Mouse (Mus musculus) limb, embryonic 10.5 days (tissue): ENCODE results near the gene Ddx60. TPM values are rescaled to one million over a fixed set of nuclear protein-coding genes. Genes with fewer than 3 reads are reported as not detected.

Experiments used
- DNase-seq: peaks from one replicate; pipeline ENCODE4 v3.0.0-alpha.2; 2017; ENCODE audit warnings: low spot score
- H3K27ac ChIP-seq: fragments of 300-500 bp; sonication (generic); 2 replicates; pipeline ENCODE4 v1.5.1; 2016; ENCODE audit warnings: mild to moderate bottlenecking
- H3K27me3 ChIP-seq: fragments of 300-500 bp; sonication (generic); 2 replicates; pipeline ENCODE4 v1.6.1; 2016; ENCODE audit warnings: low read depth, mild to moderate bottlenecking; ENCODE audit not compliant: poor library complexity, severe bottlenecking
- H3K36me3 ChIP-seq: fragments of 300-500 bp; sonication (generic); 2 replicates; pipeline ENCODE4 v1.6.1; 2016; ENCODE audit warnings: mild to moderate bottlenecking, moderate library complexity
- H3K4me1 ChIP-seq: fragments of 300-500 bp; sonication (generic); 2 replicates; pipeline ENCODE4 v1.6.1; 2016
- H3K4me3 ChIP-seq: fragments of 300-500 bp; sonication (generic); 2 replicates; pipeline ENCODE4 v1.5.1; 2016; ENCODE audit warnings: mild to moderate bottlenecking, moderate library complexity
- H3K9me3 ChIP-seq: fragments of 300-500 bp; sonication (generic); replicated peaks from 2 replicates; pipeline ENCODE4 v1.6.1; 2016; ENCODE audit warnings: mild to moderate bottlenecking
- WGBS: fragments of 180-500 bp; shearing (Covaris S2); methylation state at CpG from one replicate; pipeline ENCODE4 v1.1.7; 2016; 5-methylcytosine and 5-hydroxymethylcytosine counted together
- polyA plus RNA-seq: library from polyadenylated mRNA; unstranded; fragments of >200 nt; fragmentation: Nextera tagmentation; extraction: Ambion mirVana; gene quantifications from 2 replicates; pipeline ENCODE4 v1.2.1, GENCODE M21; 2016

Ddx60 gene
- polyA plus RNA-seq = not detected in 2 replicates

GRCm38 (mm10) chr8:61927777-61928494, at the start of gene Ddx60:
TSS of gene Ddx60 (plus strand) at chr8:61928087.
- H3K9me3 ChIP-seq = no peaks in the 10 kb centered on the region
- WGBS = 14% methylated on average over 22 of the region's 22 CpGs
- H3K27ac ChIP-seq = peak within 1 kb of the TSS; percentile 58; the same call in 1 of the 2 replicates
- DNase-seq = peak; percentile 42
- no peaks in the 10 kb centered on the region for H3K36me3 ChIP-seq
- H3K4me1 ChIP-seq = no peaks in the 10 kb centered on the region; the same call in 1 of the 2 replicates
- H3K4me3 ChIP-seq = peak within 1 kb of the TSS; percentile 56
- H3K27me3 ChIP-seq = peaks cover 27% of the 10 kb centered on the region

GRCm38 (mm10) chr8:61894062-61894461, 33.8 kb upstream of the Ddx60 start:
- Histone ChIP-seq H3K27me3 (no peaks in the 10 kb centered on the region), H3K4me3 (no peak overlapping the region), H3K36me3 (no peaks in the 10 kb centered on the region), H3K27ac (no peak overlapping the region), H3K4me1 (no peaks in the 10 kb centered on the region), H3K9me3 (no peaks in the 10 kb centered on the region)
- no peak for DNase-seq
- 67% methylated on average over 2 of the region's 2 CpGs for WGBS

- 96% methylated on average over 1 of the region's 1 CpGs for WGBS
- no peaks in the 10 kb centered on the region for H3K27me3 ChIP-seq
- no peaks in the 10 kb centered on the region for H3K36me3 ChIP-seq
- no peak overlapping the region for H3K27ac ChIP-seq
- no peaks in the 10 kb centered on the region for H3K4me1 ChIP-seq
- H3K9me3 ChIP-seq = no peaks in the 10 kb centered on the region
- no peak overlapping the region for H3K4me3 ChIP-seq
- no peak for DNase-seq
These were observed 31.1 kb upstream of the Ddx60 start for GRCm38 (mm10) chr8:61896742-61897141.

GRCm38 (mm10) chr8:61897402-61897801, 30.5 kb upstream of the Ddx60 start:
- Histone ChIP-seq H3K36me3 (no peaks in the 10 kb centered on the region), H3K9me3 (no peaks in the 10 kb centered on the region), H3K4me1 (no peaks in the 10 kb centered on the region), H3K27ac (no peak overlapping the region), H3K4me3 (no peak overlapping the region), H3K27me3 (no peaks in the 10 kb centered on the region)
- DNase-seq = no peak
- WGBS = 77% methylated on average over 1 of the region's 1 CpGs

GRCm38 (mm10) chr8:61901028-61901717, 26.7 kb upstream of the Ddx60 start:
- no peak overlapping the region for H3K27ac ChIP-seq
- H3K36me3 ChIP-seq = no peaks in the 10 kb centered on the region
- no peak for DNase-seq
- H3K4me1 ChIP-seq = no peaks in the 10 kb centered on the region
- H3K9me3 ChIP-seq = no peaks in the 10 kb centered on the region
- no peaks in the 10 kb centered on the region for H3K27me3 ChIP-seq
- WGBS = 85% methylated on average over 6 of the region's 6 CpGs
- no peak overlapping the region for H3K4me3 ChIP-seq

- H3K4me3 ChIP-seq = no peak within 1 kb of the TSS
- WGBS = 87% methylated on average over 5 of the region's 5 CpGs
- no peaks in the 10 kb centered on the region for H3K36me3 ChIP-seq
- no peaks in the 10 kb centered on the region for H3K9me3 ChIP-seq
- no peak within 1 kb of the TSS for H3K27ac ChIP-seq
- no peaks in the 10 kb centered on the region for H3K27me3 ChIP-seq
- no peaks in the 10 kb centered on the region for H3K4me1 ChIP-seq
- no peak for DNase-seq
These were observed 25.4 kb upstream of the Ddx60 start, which contains the start of gene Palld for GRCm38 (mm10) chr8:61902521-61902920. TSS of gene Palld (minus strand) at chr8:61902690.

GRCm38 (mm10) chr8:61908303-61909215, 19.3 kb upstream of the Ddx60 start:
- Histone ChIP-seq H3K27me3 (no peaks in the 10 kb centered on the region), H3K4me1 (no peaks in the 10 kb centered on the region), H3K27ac (no peak overlapping the region), H3K9me3 (no peaks in the 10 kb centered on the region), H3K4me3 (no peak overlapping the region), H3K36me3 (no peaks in the 10 kb centered on the region)
- WGBS = 80% methylated on average over 13 of the region's 13 CpGs
- no peak for DNase-seq

GRCm38 (mm10) chr8:61909313-61909712, 18.6 kb upstream of the Ddx60 start:
- H3K27me3 ChIP-seq = no peaks in the 10 kb centered on the region
- H3K4me3 ChIP-seq = no peak overlapping the region
- WGBS = 91% methylated on average over 3 of the region's 3 CpGs
- H3K9me3 ChIP-seq = no peaks in the 10 kb centered on the region
- no peak for DNase-seq
- H3K4me1 ChIP-seq = no peaks in the 10 kb centered on the region
- no peak overlapping the region for H3K27ac ChIP-seq
- H3K36me3 ChIP-seq = no peaks in the 10 kb centered on the region

- Histone ChIP-seq H3K4me1 (no peaks in the 10 kb centered on the region), H3K27ac (no peak overlapping the region), H3K4me3 (no peak overlapping the region), H3K36me3 (no peaks in the 10 kb centered on the region), H3K27me3 (no peaks in the 10 kb centered on the region), H3K9me3 (no peaks in the 10 kb centered on the region)
- no peak for DNase-seq
- WGBS = 94% methylated on average over 5 of the region's 5 CpGs
These were observed 15.1 kb upstream of the Ddx60 start for GRCm38 (mm10) chr8:61912817-61913216.

GRCm38 (mm10) chr8:61913957-61914356, 13.9 kb upstream of the Ddx60 start:
- WGBS = 90% methylated on average over 9 of the region's 9 CpGs
- Histone ChIP-seq H3K4me1 (no peaks in the 10 kb centered on the region), H3K27me3 (no peaks in the 10 kb centered on the region), H3K4me3 (no peak overlapping the region), H3K9me3 (no peaks in the 10 kb centered on the region), H3K36me3 (no peaks in the 10 kb centered on the region), H3K27ac (no peak overlapping the region)
- no peak for DNase-seq

- no peaks in the 10 kb centered on the region for H3K9me3 ChIP-seq
- H3K36me3 ChIP-seq = no peaks in the 10 kb centered on the region
- no peaks in the 10 kb centered on the region for H3K27me3 ChIP-seq
- no peak overlapping the region for H3K27ac ChIP-seq
- H3K4me3 ChIP-seq = no peak overlapping the region
- H3K4me1 ChIP-seq = no peaks in the 10 kb centered on the region
- no peak for DNase-seq
- 90% methylated on average over 4 of the region's 4 CpGs for WGBS
These were observed 10.6 kb upstream of the Ddx60 start for GRCm38 (mm10) chr8:61917287-61917686.

GRCm38 (mm10) chr8:61919145-61919788, 8.6 kb upstream of the Ddx60 start:
- DNase-seq = no peak
- H3K4me3 ChIP-seq = no peak overlapping the region
- H3K9me3 ChIP-seq = no peaks in the 10 kb centered on the region
- no peaks in the 10 kb centered on the region for H3K27me3 ChIP-seq
- no peaks in the 10 kb centered on the region for H3K36me3 ChIP-seq
- H3K4me1 ChIP-seq = no peaks in the 10 kb centered on the region
- WGBS = 90% methylated on average over 2 of the region's 2 CpGs
- no peak overlapping the region for H3K27ac ChIP-seq
